Mouse (Mus musculus): ENCODE results near the gene Lhx2. TPM values are rescaled to one million over a fixed set of nuclear protein-coding genes. Genes with fewer than 3 reads are reported as not detected.

The Lhx2 gene
- polyA plus RNA-seq, 1 experiment, result 0.08 TPM

DNA sequence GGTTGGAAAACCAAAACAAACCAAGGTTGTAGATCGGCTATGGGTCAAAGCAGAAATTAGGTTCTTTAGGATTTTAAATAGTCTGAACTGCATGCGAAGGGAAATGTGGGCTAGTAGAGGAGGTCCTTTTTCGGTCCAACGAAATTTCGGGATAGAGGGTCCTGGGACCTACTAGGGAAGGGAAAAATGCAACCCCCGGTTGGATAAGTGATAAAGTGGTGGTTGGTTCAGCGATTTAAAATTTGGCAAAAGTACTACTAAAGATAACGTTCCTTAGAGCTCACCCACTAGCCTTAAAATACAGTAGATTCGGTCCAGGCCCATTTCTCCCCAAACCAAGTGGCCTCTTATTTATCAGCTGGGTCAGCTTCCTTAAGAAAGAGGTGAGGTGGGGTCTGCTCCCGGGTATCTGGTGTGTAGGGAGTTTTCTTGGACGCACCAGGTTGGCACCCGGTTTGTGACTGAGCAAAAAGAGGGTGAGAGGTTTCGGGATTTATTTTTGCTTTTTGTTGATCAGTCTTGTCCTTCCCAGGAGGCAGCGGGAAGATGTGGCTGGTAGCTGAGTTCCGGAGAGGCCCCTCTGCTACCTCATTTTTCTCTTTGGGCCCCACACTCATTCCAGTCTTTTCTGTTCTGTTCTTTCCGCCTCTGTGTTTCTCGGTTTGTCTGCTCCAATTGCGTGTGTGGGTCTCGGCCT is 16.8 kb downstream of the Lhx2 start:
- H3K27ac ChIP-seq (ENCODE audit: insufficient read depth, low read depth, low read length), result no peak overlapping the region
- no peak overlapping the region for H3K4me3 ChIP-seq (ENCODE audit: low read depth, low read length)
- TF ChIP-seq CTCF (IDR thresholded peaks at IDR 0.05; ENCODE audit: extremely low read depth, insufficient read length, insufficient replicate concordance, low read depth, low read length), result no peak
- no peak for TF ChIP-seq POLR2A (IDR thresholded peaks at IDR 0.05; ENCODE audit: low read depth, low read length)
- H3K27me3 ChIP-seq (ENCODE audit: control insufficient read depth, insufficient read depth, low read length), result peaks cover 97% of the 10 kb centered on the region
- H3K36me3 ChIP-seq (ENCODE audit: control insufficient read depth, insufficient read depth, low read length), result no peaks in the 10 kb centered on the region
- 6% methylated on average over 19 of the region's 19 CpGs for WGBS
- H3K4me1 ChIP-seq (ENCODE audit: control insufficient read depth, insufficient read depth, insufficient read length, low read length), result peaks cover 7% of the 10 kb centered on the region; the same call in 1 of the 2 replicates

GRCm38 (mm10) chr2:38356428-38357260 is 17.6 kb downstream of the Lhx2 start:
- 3% methylated on average over 53 of the region's 53 CpGs for WGBS
- 0 out of 2 replicates have a peak overlapping the region, but pooled peaks have one; percentile 8 for H3K4me3 ChIP-seq (ENCODE audit: low read depth, low read length)
- TF ChIP-seq CTCF (IDR thresholded peaks at IDR 0.05; ENCODE audit: extremely low read depth, insufficient read length, insufficient replicate concordance, low read depth, low read length) (no peak), POLR2A (IDR thresholded peaks at IDR 0.05; ENCODE audit: low read depth, low read length) (no peak)
- no peaks in the 10 kb centered on the region for H3K36me3 ChIP-seq (ENCODE audit: control insufficient read depth, insufficient read depth, low read length)
- peaks cover 97% of the 10 kb centered on the region for H3K27me3 ChIP-seq (ENCODE audit: control insufficient read depth, insufficient read depth, low read length)
- no peak overlapping the region for H3K27ac ChIP-seq (ENCODE audit: insufficient read depth, low read depth, low read length)
- peaks cover 1% of the 10 kb centered on the region; the same call in 1 of the 2 replicates for H3K4me1 ChIP-seq (ENCODE audit: control insufficient read depth, insufficient read depth, insufficient read length, low read length)

DNA sequence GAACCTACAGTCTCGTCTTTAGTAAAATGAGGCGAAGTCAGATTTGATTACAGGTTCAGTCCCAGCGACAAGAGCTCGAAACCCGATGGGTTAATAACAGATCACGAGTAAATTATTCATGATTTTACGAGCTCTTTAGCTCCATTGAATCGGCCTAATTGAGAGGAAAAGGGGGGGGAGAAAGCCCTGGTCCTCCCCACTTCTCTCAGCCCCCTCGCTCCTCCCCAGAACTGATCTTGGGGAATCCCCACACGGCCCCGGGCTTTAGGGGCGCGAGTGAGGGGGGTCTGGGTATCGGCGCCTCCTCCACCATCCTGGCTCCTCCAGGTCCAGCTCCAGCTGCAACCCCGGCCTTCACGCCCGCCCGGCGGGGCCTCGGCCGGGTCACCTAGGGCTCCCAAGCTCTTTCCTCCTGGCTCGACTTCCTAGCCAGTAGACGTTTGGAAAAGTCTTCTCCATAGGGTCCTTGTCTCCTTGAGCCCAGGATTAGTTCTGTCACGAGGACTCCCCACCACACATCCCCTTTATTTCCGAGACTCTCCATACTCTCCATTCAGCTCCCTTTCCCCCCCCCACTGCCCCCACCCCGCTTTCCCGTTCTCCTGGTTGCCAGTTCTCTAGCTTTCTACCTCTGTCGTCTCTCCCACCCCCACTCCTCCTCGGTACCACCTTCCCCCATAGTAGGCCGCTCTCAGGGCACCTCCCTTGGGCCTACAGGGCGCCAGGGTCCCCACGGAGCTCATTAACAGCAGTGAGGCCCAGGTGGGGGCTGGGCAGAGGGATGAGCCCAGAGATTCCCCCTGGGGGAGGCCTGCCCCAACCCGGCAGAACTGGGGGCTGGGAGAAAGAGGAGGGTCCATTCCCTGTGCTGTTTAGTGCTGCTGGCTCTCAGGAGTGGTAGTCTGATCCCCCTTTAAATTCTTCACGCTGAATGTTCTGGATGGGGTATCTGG is 18.5 kb downstream of the Lhx2 start:
- no peak overlapping the region for H3K27ac ChIP-seq (ENCODE audit: insufficient read depth, low read depth, low read length)
- no peak overlapping the region for H3K4me3 ChIP-seq (ENCODE audit: low read depth, low read length)
- peaks cover 87% of the 10 kb centered on the region for H3K27me3 ChIP-seq (ENCODE audit: control insufficient read depth, insufficient read depth, low read length)
- H3K36me3 ChIP-seq (ENCODE audit: control insufficient read depth, insufficient read depth, low read length), result no peaks in the 10 kb centered on the region
- H3K4me1 ChIP-seq (ENCODE audit: control insufficient read depth, insufficient read depth, insufficient read length, low read length), result no peaks in the 10 kb centered on the region
- TF ChIP-seq CTCF (IDR thresholded peaks at IDR 0.05; ENCODE audit: extremely low read depth, insufficient read length, insufficient replicate concordance, low read depth, low read length), result no peak
- WGBS, result 7% methylated on average over 35 of the region's 35 CpGs

DNA sequence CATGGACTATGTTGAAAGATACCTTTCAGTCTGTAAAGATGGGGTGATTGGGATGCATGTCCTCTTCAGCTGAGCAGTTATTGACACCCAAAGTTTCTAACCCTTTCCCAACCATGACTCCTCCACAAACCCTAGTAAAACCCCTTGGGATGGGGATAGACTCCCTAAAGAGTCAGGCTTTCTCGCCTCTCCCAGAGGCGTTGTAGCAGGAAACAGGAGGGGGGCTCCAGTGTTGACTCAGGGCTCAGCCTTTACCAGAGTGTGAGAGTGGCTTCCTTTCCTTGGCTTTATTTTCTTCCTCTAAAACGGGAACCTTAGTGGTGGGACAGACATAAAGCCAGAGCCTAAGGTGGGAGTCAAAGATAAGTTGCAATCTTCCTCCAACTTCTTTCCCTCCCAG is 19.5 kb downstream of the Lhx2 start:
- 11% methylated on average over 3 of the region's 3 CpGs for WGBS
- H3K27ac ChIP-seq (ENCODE audit: insufficient read depth, low read depth, low read length), result no peak overlapping the region
- no peaks in the 10 kb centered on the region for H3K36me3 ChIP-seq (ENCODE audit: control insufficient read depth, insufficient read depth, low read length)
- no peaks in the 10 kb centered on the region for H3K4me1 ChIP-seq (ENCODE audit: control insufficient read depth, insufficient read depth, insufficient read length, low read length)
- TF ChIP-seq CTCF (IDR thresholded peaks at IDR 0.05; ENCODE audit: extremely low read depth, insufficient read length, insufficient replicate concordance, low read depth, low read length), result no peak
- TF ChIP-seq POLR2A (IDR thresholded peaks at IDR 0.05; ENCODE audit: low read depth, low read length), result no peak
- H3K27me3 ChIP-seq (ENCODE audit: control insufficient read depth, insufficient read depth, low read length), result peaks cover 77% of the 10 kb centered on the region
- no peak overlapping the region for H3K4me3 ChIP-seq (ENCODE audit: low read depth, low read length)

DNA sequence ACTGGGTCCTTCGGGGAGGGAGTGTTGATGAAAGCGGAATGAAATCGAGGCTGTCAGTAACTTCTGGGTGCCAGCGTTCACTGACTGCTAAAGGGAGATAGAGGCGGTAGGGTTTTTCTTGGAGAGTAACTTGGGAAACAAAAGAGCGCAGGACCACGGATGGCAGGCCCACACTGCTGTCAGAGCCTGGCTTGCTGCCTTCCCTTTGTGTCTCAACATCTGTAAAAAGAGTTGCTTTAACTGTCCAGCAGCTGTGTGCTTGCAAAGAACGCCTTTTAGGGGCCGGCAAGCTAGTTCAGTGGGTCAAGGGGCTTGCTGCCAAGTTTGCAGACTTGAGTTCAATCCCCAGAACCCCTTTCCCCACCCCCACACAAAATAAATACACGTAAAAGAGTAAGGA is 20.1 kb downstream of the Lhx2 start:
- WGBS, result 5% methylated on average over 10 of the region's 10 CpGs
- Histone ChIP-seq H3K27ac (ENCODE audit: insufficient read depth, low read depth, low read length) (no peak overlapping the region), H3K27me3 (ENCODE audit: control insufficient read depth, insufficient read depth, low read length) (peaks cover 71% of the 10 kb centered on the region), H3K36me3 (ENCODE audit: control insufficient read depth, insufficient read depth, low read length) (no peaks in the 10 kb centered on the region), H3K4me1 (ENCODE audit: control insufficient read depth, insufficient read depth, insufficient read length, low read length) (no peaks in the 10 kb centered on the region), H3K4me3 (ENCODE audit: low read depth, low read length) (no peak overlapping the region)
- TF ChIP-seq POLR2A (IDR thresholded peaks at IDR 0.05; ENCODE audit: low read depth, low read length), result no peak
- TF ChIP-seq CTCF (IDR thresholded peaks at IDR 0.05; ENCODE audit: extremely low read depth, insufficient read length, insufficient replicate concordance, low read depth, low read length), result no peak

DNA sequence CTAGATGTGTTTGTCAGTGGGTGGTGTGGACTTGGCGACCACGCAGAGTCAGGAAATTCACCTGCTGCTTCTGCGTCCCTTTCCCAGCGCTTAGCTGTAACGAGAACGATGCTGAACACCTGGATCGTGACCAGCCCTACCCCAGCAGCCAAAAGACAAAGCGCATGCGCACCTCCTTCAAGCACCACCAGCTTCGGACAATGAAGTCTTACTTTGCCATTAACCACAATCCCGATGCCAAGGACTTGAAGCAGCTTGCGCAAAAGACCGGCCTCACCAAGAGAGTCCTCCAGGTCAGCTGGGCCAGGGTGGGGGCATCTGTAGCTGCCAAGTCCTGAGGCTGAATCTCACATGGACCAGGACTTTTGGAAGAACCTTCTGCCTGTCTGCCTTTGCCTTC is 20.7 kb downstream of the Lhx2 start:
- no peak for TF ChIP-seq CTCF (IDR thresholded peaks at IDR 0.05; ENCODE audit: extremely low read depth, insufficient read length, insufficient replicate concordance, low read depth, low read length)
- TF ChIP-seq POLR2A (IDR thresholded peaks at IDR 0.05; ENCODE audit: low read depth, low read length), result no peak
- Histone ChIP-seq H3K27me3 (ENCODE audit: control insufficient read depth, insufficient read depth, low read length) (peaks cover 65% of the 10 kb centered on the region), H3K4me3 (ENCODE audit: low read depth, low read length) (no peak overlapping the region), H3K36me3 (ENCODE audit: control insufficient read depth, insufficient read depth, low read length) (no peaks in the 10 kb centered on the region), H3K27ac (ENCODE audit: insufficient read depth, low read depth, low read length) (no peak overlapping the region), H3K4me1 (ENCODE audit: control insufficient read depth, insufficient read depth, insufficient read length, low read length) (no peaks in the 10 kb centered on the region)
- 5% methylated on average over 13 of the region's 13 CpGs for WGBS

Measured in small intestine, adult 2 months (tissue).